Mouse (Mus musculus) kidney, postnatal 0 days (tissue): Measurements from ENCODE around the gene Hspb6. TPM values are rescaled to one million over a fixed set of nuclear protein-coding genes. Genes with fewer than 3 reads are reported as not detected.
A peak's percentile ranks its signal among the peaks of the same experiment; 100 is the strongest.

Source experiments
- ATAC-seq: fragments of 200-750 bp; cut with Nextera tagmentation; replicated peaks from 2 replicates; pipeline ENCODE4 v1.8.0; 2017; ENCODE audit warnings: low read depth, moderate number of reproducible peaks, moderate TSS enrichment, moderate library complexity; ENCODE audit not compliant: low FRiP score
- DNase-seq: peaks from one replicate; pipeline ENCODE4 v3.0.0-alpha.2; 2016; ENCODE audit warnings: low spot score
- H3K27ac ChIP-seq: fragments of 300-500 bp; sonication (generic); 2 replicates; pipeline ENCODE4 v1.5.1; 2014; ENCODE audit warnings: mild to moderate bottlenecking
- H3K27me3 ChIP-seq: fragments of 300-500 bp; sonication (generic); 2 replicates; pipeline ENCODE4 v1.6.1; 2014; ENCODE audit warnings: low read length, mixed read lengths; ENCODE audit not compliant: insufficient read depth
- H3K36me3 ChIP-seq: fragments of 300-500 bp; sonication (generic); 2 replicates; pipeline ENCODE4 v1.6.1; 2014; ENCODE audit warnings: low read length, mixed read lengths; ENCODE audit not compliant: insufficient read depth
- H3K4me1 ChIP-seq: fragments of 300-500 bp; sonication (generic); replicated peaks from 2 replicates; pipeline ENCODE4 v1.6.1; 2014; ENCODE audit warnings: antibody characterized with exemption, low read length, mixed read lengths; ENCODE audit not compliant: insufficient read depth
- H3K4me2 ChIP-seq: fragments of 300-500 bp; sonication (generic); 2 replicates; pipeline ENCODE4 v1.6.1; 2014; ENCODE audit warnings: mild to moderate bottlenecking, low read length, moderate library complexity, mixed read lengths
- H3K4me3 ChIP-seq: fragments of 300-500 bp; sonication (generic); replicated peaks from 2 replicates; pipeline ENCODE4 v1.5.1; 2014; ENCODE audit warnings: low read depth, low read length
- H3K9ac ChIP-seq: fragments of 300-500 bp; sonication (generic); 2 replicates; pipeline ENCODE4 v1.6.1; 2014; ENCODE audit warnings: low read depth, low read length
- H3K9me3 ChIP-seq: fragments of 300-500 bp; sonication (generic); replicated peaks from 2 replicates; pipeline ENCODE4 v1.6.1; 2016; ENCODE audit warnings: low read length, inconsistent platforms, mixed read lengths
- CTCF ChIP-seq: IDR thresholded peaks from 2 replicates; pipeline ENCODE4 v1.5.1; 2016; ENCODE audit warnings: antibody characterized with exemption, low read depth, mild to moderate bottlenecking, moderate library complexity
- WGBS: fragments of 180-500 bp; shearing (Covaris S2); extraction: QIAGEN DNeasy Blood & Tissue Kit; methylation state at CpG from one replicate; pipeline ENCODE4 v1.1.7; 2014; 5-methylcytosine and 5-hydroxymethylcytosine counted together
- polyA plus RNA-seq: library from polyadenylated mRNA; unstranded; fragments of >200 nt; fragmentation: Nextera tagmentation; extraction: Ambion mirVana; gene quantifications from 2 replicates; pipeline ENCODE4 v1.2.1, GENCODE M21; 2015

Hspb6 gene
- polyA plus RNA-seq, 1 experiment from 2014 or later: 17.7 TPM

DNA sequence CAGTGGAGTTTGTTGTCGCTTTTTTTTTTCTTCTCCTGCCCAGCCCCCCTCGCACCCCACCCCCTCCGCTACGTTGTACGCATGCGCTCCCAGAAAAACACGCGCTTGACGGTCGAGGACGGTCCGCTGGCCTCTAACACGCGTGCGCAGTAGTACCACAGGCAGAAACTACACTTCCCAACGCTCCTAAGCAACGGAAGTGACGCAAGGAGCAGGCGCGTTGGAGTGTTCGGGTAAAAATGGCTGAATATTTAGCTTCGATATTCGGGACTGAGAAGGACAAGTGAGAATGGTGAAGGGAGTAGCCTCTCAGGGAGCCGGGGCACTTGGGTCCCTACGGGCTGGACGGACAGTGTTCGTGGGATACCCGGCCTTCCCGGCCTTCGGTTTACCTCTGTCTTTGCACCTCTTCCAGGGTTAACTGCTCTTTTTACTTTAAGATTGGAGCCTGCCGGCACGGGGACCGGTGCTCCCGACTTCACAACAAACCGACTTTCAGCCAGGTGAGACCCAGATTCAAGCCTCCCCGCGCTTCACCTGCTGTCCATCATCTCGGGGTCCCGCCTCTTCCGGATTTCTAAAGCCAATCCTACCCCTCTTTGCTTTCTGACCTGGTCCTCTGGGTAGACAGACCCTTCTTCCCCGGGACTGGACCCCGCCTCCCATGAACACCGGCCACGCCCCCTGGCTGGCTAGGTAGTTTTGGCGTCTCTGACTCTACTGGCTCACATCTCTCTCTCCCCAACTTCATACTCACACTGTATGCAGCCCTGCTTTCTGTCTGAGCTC, 11.3 kb downstream of the Hspb6 start, which contains the start of the genes U2af1l4, Gm49396 and Psenen:
U2af1l4 (plus strand) TSS at position 185 of the 789 bp plus-strand sequence.
Gm49396 (plus strand) TSS at position 228 of the 789 bp plus-strand sequence.
Psenen (minus strand) TSS at position 511 of the 789 bp plus-strand sequence.
- ATAC-seq (peak; percentile 86), DNase-seq (peak; percentile 100)
- TF ChIP-seq CTCF: peak; percentile 36
- Histone ChIP-seq H3K27ac (peak within 1 kb of the TSS; percentile 97), H3K27me3 (no peaks in the 10 kb centered on the region), H3K4me3 (peak within 1 kb of the TSS; percentile 86), H3K4me1 (peaks cover 8% of the 10 kb centered on the region), H3K9ac (peak within 1 kb of the TSS; percentile 86), H3K36me3 (peaks cover 13% of the 10 kb centered on the region), H3K4me2 (peak within 1 kb of the TSS; percentile 82), H3K9me3 (no peaks in the 10 kb centered on the region)
- WGBS: under 1% methylated on average over 43 of the region's 45 CpGs

DNA sequence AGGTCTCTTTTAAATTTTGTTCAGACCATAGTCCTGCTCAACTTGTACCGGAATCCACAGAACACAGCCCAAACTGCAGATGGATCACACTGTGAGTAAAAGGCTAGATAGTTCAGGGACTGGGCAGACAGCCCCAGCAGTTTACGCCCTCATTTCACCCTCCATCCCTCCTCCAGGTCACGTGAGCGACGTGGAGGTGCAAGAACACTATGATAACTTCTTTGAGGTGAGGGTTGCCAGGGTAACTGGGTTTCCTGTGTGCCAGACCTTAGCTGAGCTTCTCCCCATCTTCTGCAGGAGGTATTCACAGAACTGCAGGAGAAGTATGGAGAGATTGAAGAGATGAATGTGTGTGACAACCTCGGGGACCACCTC, 11.9 kb downstream of the Hspb6 start:
- Histone ChIP-seq H3K9ac (0 out of 2 replicates have a peak overlapping the region, but pooled peaks have one; percentile 86), H3K27ac (peak overlapping the region; percentile 97; the same call in 1 of the 2 replicates), H3K27me3 (no peaks in the 10 kb centered on the region), H3K9me3 (no peaks in the 10 kb centered on the region), H3K4me2 (peak overlapping the region; percentile 58), H3K4me3 (peak overlapping the region; percentile 86), H3K4me1 (peaks cover 2% of the 10 kb centered on the region; the same call in 1 of the 2 replicates), H3K36me3 (peaks cover 19% of the 10 kb centered on the region)
- TF ChIP-seq CTCF: no peak
- DNase-seq (no peak), ATAC-seq (no peak)
- 24% methylated on average over 6 of the region's 6 CpGs for WGBS

DNA sequence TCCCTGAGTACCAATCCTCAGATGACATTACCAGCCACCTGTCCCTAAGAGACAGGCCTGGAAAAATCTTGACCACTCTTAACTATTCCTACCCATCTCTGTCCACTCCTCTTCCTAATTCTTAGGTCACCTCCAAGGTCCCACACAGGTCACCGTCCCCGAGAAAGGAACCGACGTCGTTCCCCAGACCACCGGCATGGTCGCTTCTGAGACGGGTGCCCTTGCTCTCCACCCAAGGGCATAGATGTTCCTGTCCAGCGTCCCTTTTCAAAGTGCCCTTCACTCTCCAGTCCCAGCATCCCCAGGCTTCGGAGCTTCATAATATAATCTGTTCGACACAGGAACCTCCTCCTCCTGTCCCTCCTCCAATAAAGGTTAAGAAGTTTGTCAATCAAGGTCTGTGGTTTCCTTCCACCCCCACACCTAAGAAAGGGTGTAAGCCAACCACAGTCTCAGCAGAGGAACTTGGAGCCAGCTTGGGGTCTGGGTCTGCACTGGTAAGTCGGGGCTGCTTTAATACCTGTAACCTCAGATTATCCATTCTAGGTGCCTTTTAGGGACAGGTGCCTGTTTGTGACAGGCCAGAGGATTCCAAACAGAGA, 13.1 kb downstream of the Hspb6 start, which contains the start of gene Igflr1:
Igflr1 (plus strand) TSS at position 458 of the 602 bp plus-strand sequence.
- Histone ChIP-seq H3K9ac (no peak within 1 kb of the TSS), H3K4me1 (no peaks in the 10 kb centered on the region), H3K27ac (no peak within 1 kb of the TSS), H3K4me2 (0 out of 2 replicates have a peak within 1 kb of the TSS, but pooled peaks have one; percentile 58), H3K36me3 (peaks cover 31% of the 10 kb centered on the region), H3K27me3 (no peaks in the 10 kb centered on the region), H3K9me3 (no peaks in the 10 kb centered on the region), H3K4me3 (no peak within 1 kb of the TSS)
- no peak for ATAC-seq
- 93% methylated on average over 12 of the region's 12 CpGs for WGBS
- no peak for TF ChIP-seq CTCF
- DNase-seq: no peak

DNA sequence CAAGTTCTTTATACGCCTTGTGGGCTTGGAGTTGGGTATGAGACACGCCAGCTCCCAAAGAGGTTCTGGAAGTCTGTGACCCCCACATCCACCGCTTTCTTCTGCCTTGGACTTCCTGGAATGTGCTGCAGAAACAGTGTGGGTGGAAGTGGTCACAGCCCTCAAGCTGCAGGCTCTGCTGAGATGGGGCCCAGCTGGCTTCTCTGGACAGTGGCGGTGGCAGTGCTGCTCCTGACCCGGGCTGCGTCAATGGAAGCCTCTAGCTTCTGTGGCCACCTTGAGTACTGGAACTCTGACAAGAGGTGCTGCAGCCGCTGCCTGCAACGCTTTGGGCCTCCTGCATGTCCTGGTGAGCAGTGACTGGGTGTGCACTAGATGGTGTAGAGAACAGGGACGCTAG, 14.1 kb downstream of the Hspb6 start:
- no peaks in the 10 kb centered on the region for H3K4me1 ChIP-seq
- 73% methylated on average over 9 of the region's 9 CpGs for WGBS
- no peak overlapping the region for H3K27ac ChIP-seq
- peaks cover 39% of the 10 kb centered on the region for H3K36me3 ChIP-seq
- no peak overlapping the region for H3K4me3 ChIP-seq
- DNase-seq (peak; percentile 48), ATAC-seq (no peak)
- no peak for TF ChIP-seq CTCF
- no peaks in the 10 kb centered on the region for H3K9me3 ChIP-seq
- no peak overlapping the region for H3K4me2 ChIP-seq
- H3K9ac ChIP-seq: no peak overlapping the region
- H3K27me3 ChIP-seq: no peaks in the 10 kb centered on the region

DNA sequence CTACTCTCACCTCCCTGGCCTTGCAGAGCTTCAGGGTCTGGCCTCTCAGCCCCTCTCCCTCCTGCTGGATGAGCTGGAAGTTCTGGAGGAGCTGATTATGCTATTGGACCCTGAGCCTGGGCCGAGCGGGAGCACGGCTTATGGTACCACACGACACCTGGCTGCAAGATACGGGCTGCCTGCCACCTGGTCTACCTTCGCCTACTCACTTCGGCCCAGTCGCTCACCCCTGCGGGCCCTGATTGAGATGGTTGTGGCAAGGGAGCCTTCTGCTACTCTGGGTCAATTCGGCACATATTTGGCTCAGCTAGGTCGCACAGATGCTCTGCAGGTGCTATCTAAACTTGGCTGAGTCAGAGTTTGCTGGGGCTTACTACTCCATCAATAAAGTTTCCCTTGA, 15.6 kb downstream of the Hspb6 start:
- WGBS: 84% methylated on average over 11 of the region's 11 CpGs
- no peaks in the 10 kb centered on the region for H3K4me1 ChIP-seq
- H3K36me3 ChIP-seq: peaks cover 47% of the 10 kb centered on the region
- H3K4me2 ChIP-seq: no peak overlapping the region
- H3K9me3 ChIP-seq: no peaks in the 10 kb centered on the region
- no peak for TF ChIP-seq CTCF
- no peak for DNase-seq
- no peaks in the 10 kb centered on the region for H3K27me3 ChIP-seq
- no peak overlapping the region for H3K27ac ChIP-seq
- ATAC-seq: no peak
- H3K4me3 ChIP-seq: no peak overlapping the region
- no peak overlapping the region for H3K9ac ChIP-seq

DNA sequence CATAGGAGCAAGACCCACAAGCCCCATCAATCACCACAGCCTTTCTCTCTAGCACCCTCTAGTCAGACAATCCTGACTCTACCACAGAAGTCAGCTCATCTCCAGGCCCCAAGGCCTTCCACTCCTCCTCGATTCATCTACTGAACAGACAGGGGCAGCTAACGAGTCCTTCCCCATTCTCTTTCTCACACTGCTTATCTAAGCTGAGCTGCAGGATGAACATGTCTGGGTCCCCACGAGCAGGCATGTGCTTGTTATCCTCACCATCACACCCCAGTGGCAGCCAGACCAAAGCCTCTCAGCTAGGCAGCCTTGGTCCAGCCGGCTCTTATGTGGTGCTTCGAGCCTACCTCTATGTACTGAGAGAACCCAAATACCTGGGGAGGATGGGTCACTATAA, 20.4 kb downstream of the Hspb6 start:
- ATAC-seq (no peak), DNase-seq (no peak)
- no peak overlapping the region for H3K4me3 ChIP-seq
- WGBS: 86% methylated on average over 5 of the region's 5 CpGs
- no peak overlapping the region for H3K27ac ChIP-seq
- no peaks in the 10 kb centered on the region for H3K27me3 ChIP-seq
- H3K4me2 ChIP-seq: no peak overlapping the region
- H3K4me1 ChIP-seq: no peaks in the 10 kb centered on the region
- no peak overlapping the region for H3K9ac ChIP-seq
- no peak for TF ChIP-seq CTCF
- no peaks in the 10 kb centered on the region for H3K9me3 ChIP-seq
- peaks cover 83% of the 10 kb centered on the region for H3K36me3 ChIP-seq
